Mouse (Mus musculus): ENCODE measurements around the gene Gm3532. TPM values are rescaled to one million over a fixed set of nuclear protein-coding genes. Genes with fewer than 3 reads are reported as not detected.
"Not testable (repeated sequence)": the region's sequence is repeated elsewhere in the genome, so short reads cannot be mapped to it uniquely, and the experiment has no call there.

Gm3532 gene
- not detected for total RNA-seq (2021)
- long read RNA-seq, experiment 1 = 0 reads
- long read RNA-seq, experiment 2 = 0 reads

- DNase-seq (ENCODE audit: low spot score in 2 of 2); intact Hi-C loops (cut with DNase I): not testable (repeated sequence)
Observed at GRCm38 (mm10) chr14:5538196-5538595, at the start of gene Gm3532. Gm3532 (plus strand) TSS chr14:5538496.

- intact Hi-C loops (cut with DNase I); DNase-seq (ENCODE audit: low spot score in 2 of 2): not testable (repeated sequence)
Observed at GRCm38 (mm10) chr14:5501374-5501773, 36.9 kb upstream of the Gm3532 start, which contains the start of gene Gm3488. Gm3488 (plus strand) TSS chr14:5501674.

Other genes starting within 250 kb of the Gm3532 start
- not detected for gene Gm3542, start 203.6 kb upstream of the Gm3532 start, total RNA-seq (2021)
- not detected for gene Gm3500, start 149.4 kb upstream of the Gm3532 start, total RNA-seq (2021)
- gene Gm3194, start 83.0 kb upstream of the Gm3532 start, total RNA-seq (2021) = 1 to 10 TPM; 1.7 to 2.4 TPM
- gene Gm8246, start 60.7 kb upstream of the Gm3532 start, total RNA-seq (2021) = not detected
- not detected for gene Gm3187, start 54.3 kb upstream of the Gm3532 start, total RNA-seq (2021)
- 1 to 10 TPM; 2.0 to 2.4 TPM for gene Gm3488, start 36.8 kb upstream of the Gm3532 start, total RNA-seq (2021)
- not detected for gene Gm8265, start 94.5 kb downstream of the Gm3532 start, total RNA-seq (2021)
- not detected for gene Gm9603, start 149.0 kb downstream of the Gm3532 start, total RNA-seq (2021)
- under 1 TPM in 1 of 2 experiments, not detected in 1; 0.37 TPM for gene Gm3373, start 203.1 kb downstream of the Gm3532 start, total RNA-seq (2021)

All from left cerebral cortex, postnatal 14 days (tissue).